Mouse (Mus musculus): Measurements from ENCODE around the gene Srgap2.

DNA sequence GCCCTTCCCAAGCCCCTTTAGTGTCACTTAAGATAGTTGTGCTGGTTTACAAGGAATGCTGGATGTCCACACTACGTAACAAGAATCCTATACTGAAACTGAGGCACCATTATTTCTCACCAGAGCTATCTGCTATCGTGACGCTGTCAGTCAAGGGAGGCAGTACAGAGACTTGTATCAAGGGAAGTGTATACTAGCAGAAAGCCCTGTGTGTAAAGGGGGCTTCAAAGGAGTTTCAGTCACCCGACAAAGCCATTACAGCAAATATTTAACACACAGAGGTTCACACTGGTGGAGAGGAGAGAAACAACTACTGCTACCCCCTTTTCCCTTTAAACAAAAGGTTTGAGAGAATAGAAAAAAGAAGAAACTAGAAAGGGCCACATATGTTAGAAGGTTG lies 35.6 kb downstream of the Srgap2 start:
- TF ChIP-seq POLR2A (IDR thresholded peaks at IDR 0.05; ENCODE audit: extremely low read depth, insufficient read depth, low read length): no peak
- TF ChIP-seq CTCF (IDR thresholded peaks at IDR 0.05; ENCODE audit: low read depth, low read length): no peak
